Mouse (Mus musculus) liver, embryonic 11.5 days (tissue): ENCODE results near the gene Dlg2. TPM values are rescaled to one million over a fixed set of nuclear protein-coding genes. Genes with fewer than 3 reads are reported as not detected.

Experiments
- ATAC-seq: fragments of 200-750 bp; cut with Nextera tagmentation; replicated peaks from 2 replicates; pipeline ENCODE4 v1.8.0; 2017; ENCODE audit warnings: moderate number of reproducible peaks, mild to moderate bottlenecking, moderate TSS enrichment, moderate library complexity; ENCODE audit not compliant: low FRiP score
- DNase-seq: peaks from one replicate; pipeline ENCODE4 v3.0.0-alpha.2; 2017; ENCODE audit warnings: low spot score
- H3K27ac ChIP-seq: fragments of 300-500 bp; sonication (generic); 2 replicates; pipeline ENCODE4 v1.5.1; 2014; ENCODE audit warnings: mild to moderate bottlenecking, low read depth, low read length, control low read depth
- H3K27me3 ChIP-seq: fragments of 300-500 bp; sonication (generic); replicated peaks from 2 replicates; pipeline ENCODE4 v1.6.1; 2014; ENCODE audit warnings: low read length, mixed read lengths; ENCODE audit not compliant: control insufficient read depth, insufficient read depth
- H3K36me3 ChIP-seq: fragments of 300-500 bp; sonication (generic); 2 replicates; pipeline ENCODE4 v1.6.1; 2014; ENCODE audit warnings: mild to moderate bottlenecking, low read length, moderate library complexity, mixed read lengths; ENCODE audit not compliant: control insufficient read depth, insufficient read depth
- H3K4me1 ChIP-seq: fragments of 300-500 bp; sonication (generic); replicated peaks from 2 replicates; pipeline ENCODE4 v1.6.1; 2014; ENCODE audit warnings: low read length, mixed read lengths; ENCODE audit not compliant: control insufficient read depth, insufficient read depth
- H3K4me2 ChIP-seq: fragments of 300-500 bp; sonication (generic); 2 replicates; pipeline ENCODE4 v1.6.1; 2014; ENCODE audit warnings: mild to moderate bottlenecking, control low read depth, moderate library complexity
- H3K4me3 ChIP-seq: fragments of 300-500 bp; sonication (generic); 2 replicates; pipeline ENCODE4 v1.5.1; 2014; ENCODE audit warnings: low read depth, low read length, control low read depth
- H3K9ac ChIP-seq: fragments of 300-500 bp; sonication (generic); 2 replicates; pipeline ENCODE4 v1.6.1; 2014; ENCODE audit warnings: low read depth, low read length, control low read depth
- H3K9me3 ChIP-seq: fragments of 300-500 bp; sonication (generic); 2 replicates; pipeline ENCODE4 v1.6.1; 2016; ENCODE audit warnings: low read length, inconsistent platforms, mixed read lengths; ENCODE audit not compliant: control insufficient read depth
- whole genome bisulfite sequencing: fragments of 180-500 bp; shearing (Covaris S2); extraction: QIAGEN DNeasy Blood & Tissue Kit; methylation state at CpG from one replicate; pipeline ENCODE4 v1.1.7; 2014; 5-methylcytosine and 5-hydroxymethylcytosine counted together
- polyA plus RNA-seq: library from polyadenylated mRNA; unstranded; fragments of >200 nt; fragmentation: Nextera tagmentation; extraction: Ambion mirVana; gene quantifications from 2 replicates; pipeline ENCODE4 v1.2.1, GENCODE M21; 2014

Gene Dlg2
- polyA plus RNA-seq, 1 experiment from 2014 or later, result 0.96 TPM

DNA sequence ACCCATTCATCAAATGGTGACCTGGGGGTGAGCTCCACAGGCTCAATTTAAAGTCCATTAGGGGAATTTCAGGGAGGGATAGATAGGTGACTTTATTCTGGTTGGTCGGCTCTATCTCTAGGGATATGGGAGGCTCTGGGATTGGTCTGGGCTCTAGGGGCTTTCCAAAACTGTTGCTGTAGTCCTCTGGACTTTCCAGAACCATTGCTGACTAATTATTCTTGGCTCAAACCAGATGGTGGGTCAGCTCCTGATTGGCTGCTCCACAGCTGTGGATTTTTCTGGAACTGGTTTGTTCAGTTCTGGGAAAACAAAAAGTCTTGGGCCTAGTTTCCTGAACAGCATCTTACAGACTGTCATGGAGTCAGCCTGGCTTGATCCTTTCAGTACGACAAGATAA, 2017.0 kb downstream of the Dlg2 start:
- DNase-seq (no peak), ATAC-seq (no peak)
- no peak overlapping the region for H3K27ac ChIP-seq

More for the DNA sequence above, 2017.0 kb downstream of the Dlg2 start:
- Histone ChIP-seq H3K9me3 (no peaks in the 10 kb centered on the region), H3K27me3 (no peaks in the 10 kb centered on the region), H3K4me1 (no peaks in the 10 kb centered on the region), H3K4me3 (no peak overlapping the region), H3K9ac (no peak overlapping the region), H3K4me2 (no peak overlapping the region), H3K36me3 (no peaks in the 10 kb centered on the region)
- WGBS, result 73% methylated on average over 2 of the region's 2 CpGs

Other genes with a start within 250 kb of the Dlg2 start
- not detected in 2 replicates for gene Ccdc83, start 210.9 kb upstream of the Dlg2 start, polyA plus RNA-seq
- gene Sytl2, start 174.4 kb upstream of the Dlg2 start, polyA plus RNA-seq, result 1.9 and 2.1 TPM in 2 replicates
- 0.74 TPM in 2 replicates for gene Ccdc89, start 50.1 kb upstream of the Dlg2 start, polyA plus RNA-seq
- gene Crebzf, start 33.9 kb upstream of the Dlg2 start, polyA plus RNA-seq, result 28.0 and 33.6 TPM in 2 replicates
- gene Tmem126a, start 19.4 kb upstream of the Dlg2 start, polyA plus RNA-seq, result 93.6 and 96.2 TPM in 2 replicates
- 22.9 and 24.7 TPM in 2 replicates for gene Tmem126b, start 671 bp upstream of the Dlg2 start, polyA plus RNA-seq